Mouse (Mus musculus): ENCODE measurements at regions not wholly inside any gene's neighbourhood (a gene's known extent, or its start where the extent isn't known, plus 50 kb on each side); places are given as distances from the start of the nearest gene placed in this dataset.
A peak's percentile ranks its signal among the peaks of the same experiment; 100 is the strongest.

DNA sequence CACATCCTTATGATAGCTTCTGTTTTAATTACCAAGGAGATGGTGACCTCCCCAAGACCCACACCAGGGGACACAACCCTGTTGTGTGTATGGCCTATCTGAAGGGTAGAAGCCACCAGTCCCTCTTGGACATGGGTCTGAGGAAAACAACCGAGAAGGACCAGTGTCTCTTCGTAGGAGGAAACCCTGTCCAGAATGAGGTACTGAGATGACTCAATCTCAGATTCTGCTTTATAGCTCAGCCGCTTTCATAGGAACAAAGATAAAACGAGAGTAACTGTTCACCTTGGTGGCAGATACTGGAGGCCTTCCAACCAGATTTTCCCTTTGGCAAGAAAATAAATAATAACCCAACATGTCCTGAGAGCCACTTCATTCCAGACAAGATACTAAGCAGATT lies 100.7 kb downstream of the Lmo4 start:
- no peak for TF ChIP-seq CTCF (IDR thresholded peaks at IDR 0.05; ENCODE audit: borderline replicate concordance, control insufficient read depth, extremely low read depth, insufficient read depth, low read length, poor library complexity)
- no peak for TF ChIP-seq POLR2A (IDR thresholded peaks at IDR 0.05; ENCODE audit: control insufficient read depth, extremely low read depth, insufficient read depth, low read length, poor library complexity)
- no peak for DNase-seq
- Histone ChIP-seq H3K36me3 (ENCODE audit: control insufficient read depth, insufficient read depth, low read length) (no peaks in the 10 kb centered on the region), H3K4me1 (replicated peaks; ENCODE audit: control insufficient read depth, insufficient read depth, low read length) (no peaks in the 10 kb centered on the region), H3K27me3 (ENCODE audit: control insufficient read depth, insufficient read depth, low read length) (no peaks in the 10 kb centered on the region), H3K27ac (ENCODE audit: control insufficient read depth, insufficient read depth, low read length) (no peak overlapping the region), H3K4me3 (ENCODE audit: control insufficient read depth, insufficient read depth, low read length) (no peak overlapping the region)
- WGBS = 90% methylated on average over 4 of the region's 4 CpGs

DNA sequence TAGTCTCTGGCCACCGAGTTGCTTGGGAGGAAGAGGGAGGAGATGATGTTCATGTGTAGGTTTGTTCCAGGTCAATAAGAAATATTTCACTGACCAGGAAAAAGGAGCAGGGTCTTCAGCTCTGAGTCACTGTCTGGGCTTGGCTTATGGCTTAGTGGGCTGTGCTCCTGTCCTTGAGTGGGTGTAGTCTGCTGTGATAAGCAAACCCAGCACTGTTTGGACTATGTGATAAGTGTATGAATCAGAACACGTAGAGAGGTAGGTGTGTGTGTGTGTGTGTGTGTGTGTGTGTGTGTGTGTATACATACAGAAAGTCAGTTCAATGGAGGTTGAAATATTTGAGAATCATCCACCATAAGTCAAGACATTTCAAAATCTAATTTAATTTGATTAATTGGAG lies 105.6 kb downstream of the Lmo4 start:
- WGBS = 87% methylated on average over 2 of the region's 2 CpGs
- DNase-seq = no peak
- Histone ChIP-seq H3K27me3 (ENCODE audit: control insufficient read depth, insufficient read depth, low read length) (no peaks in the 10 kb centered on the region), H3K36me3 (ENCODE audit: control insufficient read depth, insufficient read depth, low read length) (no peaks in the 10 kb centered on the region), H3K4me1 (replicated peaks; ENCODE audit: control insufficient read depth, insufficient read depth, low read length) (no peaks in the 10 kb centered on the region), H3K4me3 (ENCODE audit: control insufficient read depth, insufficient read depth, low read length) (no peak overlapping the region), H3K27ac (ENCODE audit: control insufficient read depth, insufficient read depth, low read length) (no peak overlapping the region)
- TF ChIP-seq CTCF (IDR thresholded peaks at IDR 0.05; ENCODE audit: borderline replicate concordance, control insufficient read depth, extremely low read depth, insufficient read depth, low read length, poor library complexity) (no peak), POLR2A (IDR thresholded peaks at IDR 0.05; ENCODE audit: control insufficient read depth, extremely low read depth, insufficient read depth, low read length, poor library complexity) (no peak)

DNA sequence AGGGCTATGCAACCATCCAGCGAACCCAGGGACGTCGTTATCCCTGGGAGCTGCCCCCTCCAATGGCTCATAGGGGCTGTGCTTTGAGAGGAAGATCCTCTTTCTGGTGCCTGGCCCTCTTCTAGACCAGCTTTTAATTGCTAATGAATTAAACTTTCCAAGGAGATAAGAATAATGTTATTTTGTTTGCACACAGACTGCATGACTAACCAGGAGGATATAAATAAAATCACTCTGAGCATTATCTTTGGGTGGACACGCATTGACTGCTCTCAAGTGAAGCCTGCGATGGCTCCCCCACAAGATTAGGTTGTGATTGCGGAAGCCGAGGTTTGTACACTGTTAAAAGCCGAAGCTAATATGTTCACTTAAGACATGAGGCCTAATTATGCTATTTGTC lies 106.3 kb downstream of the Lmo4 start:
- Histone ChIP-seq H3K4me3 (ENCODE audit: control insufficient read depth, insufficient read depth, low read length) (no peak overlapping the region), H3K27me3 (ENCODE audit: control insufficient read depth, insufficient read depth, low read length) (no peaks in the 10 kb centered on the region), H3K27ac (ENCODE audit: control insufficient read depth, insufficient read depth, low read length) (no peak overlapping the region), H3K36me3 (ENCODE audit: control insufficient read depth, insufficient read depth, low read length) (no peaks in the 10 kb centered on the region), H3K4me1 (replicated peaks; ENCODE audit: control insufficient read depth, insufficient read depth, low read length) (no peaks in the 10 kb centered on the region)
- WGBS = 88% methylated on average over 8 of the region's 8 CpGs
- no peak for DNase-seq
- no peak for TF ChIP-seq CTCF (IDR thresholded peaks at IDR 0.05; ENCODE audit: borderline replicate concordance, control insufficient read depth, extremely low read depth, insufficient read depth, low read length, poor library complexity)
- no peak for TF ChIP-seq POLR2A (IDR thresholded peaks at IDR 0.05; ENCODE audit: control insufficient read depth, extremely low read depth, insufficient read depth, low read length, poor library complexity)

DNA sequence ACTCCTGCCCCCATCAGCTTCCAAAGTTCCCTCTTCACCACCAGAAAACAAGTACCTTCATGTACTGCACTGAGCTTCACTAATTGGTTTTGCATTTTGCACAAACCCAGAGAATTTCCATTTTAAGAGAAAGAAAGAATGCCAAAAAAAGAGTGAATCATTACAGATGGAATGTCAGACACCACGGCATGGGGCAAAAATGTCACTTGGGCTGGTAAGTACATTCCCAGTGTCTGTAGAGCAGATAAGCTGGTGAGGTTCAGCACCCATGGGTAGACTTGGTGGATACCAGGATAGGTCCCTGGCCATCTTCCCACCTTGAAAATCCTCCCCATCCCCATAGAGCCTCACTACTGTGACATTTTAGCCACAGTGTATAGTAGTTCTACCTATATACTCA lies 113.8 kb downstream of the Lmo4 start:
- H3K4me1 ChIP-seq (replicated peaks; ENCODE audit: control insufficient read depth, insufficient read depth, low read length) = 0 out of 2 replicates have a peak, but pooled peaks cover 3% of the 10 kb centered on the region
- WGBS = 100% methylated on average over 1 of the region's 1 CpGs
- TF ChIP-seq CTCF (IDR thresholded peaks at IDR 0.05; ENCODE audit: borderline replicate concordance, control insufficient read depth, extremely low read depth, insufficient read depth, low read length, poor library complexity) (no peak), POLR2A (IDR thresholded peaks at IDR 0.05; ENCODE audit: control insufficient read depth, extremely low read depth, insufficient read depth, low read length, poor library complexity) (no peak)
- H3K4me3 ChIP-seq (ENCODE audit: control insufficient read depth, insufficient read depth, low read length) = no peak overlapping the region
- no peaks in the 10 kb centered on the region for H3K36me3 ChIP-seq (ENCODE audit: control insufficient read depth, insufficient read depth, low read length)
- no peak overlapping the region for H3K27ac ChIP-seq (ENCODE audit: control insufficient read depth, insufficient read depth, low read length)
- no peak for DNase-seq
- no peaks in the 10 kb centered on the region for H3K27me3 ChIP-seq (ENCODE audit: control insufficient read depth, insufficient read depth, low read length)

DNA sequence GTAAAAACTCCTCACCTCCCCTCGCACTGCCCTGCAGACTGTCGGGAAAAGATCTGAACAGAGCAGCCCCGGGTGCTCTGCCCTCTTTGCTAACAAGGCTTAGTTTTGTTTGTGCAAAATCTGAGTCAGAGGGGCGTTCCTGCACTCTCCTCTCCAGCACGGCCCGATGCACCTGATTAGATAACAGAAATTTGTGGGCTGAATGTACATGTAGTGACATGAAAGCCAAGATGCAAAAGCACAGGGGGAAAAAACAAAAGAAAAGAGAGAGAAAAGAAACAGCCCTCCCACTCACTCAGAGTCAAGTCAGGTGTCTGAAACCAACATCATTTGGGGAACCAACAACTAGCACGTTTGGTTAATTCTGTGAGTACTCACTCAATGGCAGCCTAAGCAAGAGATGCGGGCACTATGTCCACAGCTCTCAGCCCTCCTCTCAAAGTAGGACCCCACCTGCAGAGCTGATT lies 115.2 kb downstream of the Lmo4 start:
- Histone ChIP-seq H3K27me3 (ENCODE audit: control insufficient read depth, insufficient read depth, low read length) (no peaks in the 10 kb centered on the region), H3K4me3 (ENCODE audit: control insufficient read depth, insufficient read depth, low read length) (no peak overlapping the region), H3K27ac (ENCODE audit: control insufficient read depth, insufficient read depth, low read length) (no peak overlapping the region), H3K4me1 (replicated peaks; ENCODE audit: control insufficient read depth, insufficient read depth, low read length) (0 out of 2 replicates have a peak, but pooled peaks cover 3% of the 10 kb centered on the region), H3K36me3 (ENCODE audit: control insufficient read depth, insufficient read depth, low read length) (no peaks in the 10 kb centered on the region)
- no peak for TF ChIP-seq POLR2A (IDR thresholded peaks at IDR 0.05; ENCODE audit: control insufficient read depth, extremely low read depth, insufficient read depth, low read length, poor library complexity)
- 73% methylated on average over 8 of the region's 8 CpGs for WGBS
- peak; percentile 6 for DNase-seq

DNA sequence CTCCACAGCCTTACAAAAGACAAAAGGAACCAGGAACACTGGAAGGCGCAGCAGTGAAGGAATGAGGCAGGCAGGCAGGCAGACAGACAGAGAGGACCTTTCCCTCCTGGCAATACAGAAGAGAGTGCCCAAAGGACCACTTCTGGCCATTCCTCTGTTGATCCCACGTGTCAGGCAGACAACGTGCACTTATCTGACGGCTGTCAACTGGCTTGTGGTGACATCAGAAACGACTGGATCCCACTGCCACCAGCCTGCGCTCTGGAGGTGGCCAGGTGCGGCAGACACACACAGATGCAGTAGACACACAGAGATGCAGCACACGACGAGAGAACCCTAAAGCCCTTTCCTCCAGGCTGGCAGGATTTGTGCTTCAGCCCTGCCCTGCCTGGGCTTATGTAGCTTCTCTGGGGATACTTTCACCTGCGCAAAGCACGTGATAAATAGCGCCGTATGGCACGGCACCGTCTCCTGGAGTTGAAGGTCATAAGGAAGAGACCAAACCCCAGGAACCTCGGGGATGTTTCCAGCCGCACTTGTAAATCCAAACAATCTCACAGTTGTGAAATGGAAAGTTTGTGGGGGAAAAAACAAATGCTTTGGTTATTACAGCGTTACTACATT lies 116.6 kb downstream of the Lmo4 start:
- H3K27me3 ChIP-seq (ENCODE audit: control insufficient read depth, insufficient read depth, low read length) = no peaks in the 10 kb centered on the region
- peak; percentile 6 for DNase-seq
- WGBS = 82% methylated on average over 18 of the region's 18 CpGs
- H3K4me3 ChIP-seq (ENCODE audit: control insufficient read depth, insufficient read depth, low read length) = no peak overlapping the region
- TF ChIP-seq CTCF (IDR thresholded peaks at IDR 0.05; ENCODE audit: borderline replicate concordance, control insufficient read depth, extremely low read depth, insufficient read depth, low read length, poor library complexity) = no peak
- TF ChIP-seq POLR2A (IDR thresholded peaks at IDR 0.05; ENCODE audit: control insufficient read depth, extremely low read depth, insufficient read depth, low read length, poor library complexity) = no peak
- H3K4me1 ChIP-seq (replicated peaks; ENCODE audit: control insufficient read depth, insufficient read depth, low read length) = 0 out of 2 replicates have a peak, but pooled peaks cover 3% of the 10 kb centered on the region
- no peaks in the 10 kb centered on the region for H3K36me3 ChIP-seq (ENCODE audit: control insufficient read depth, insufficient read depth, low read length)
- H3K27ac ChIP-seq (ENCODE audit: control insufficient read depth, insufficient read depth, low read length) = no peak overlapping the region

DNA sequence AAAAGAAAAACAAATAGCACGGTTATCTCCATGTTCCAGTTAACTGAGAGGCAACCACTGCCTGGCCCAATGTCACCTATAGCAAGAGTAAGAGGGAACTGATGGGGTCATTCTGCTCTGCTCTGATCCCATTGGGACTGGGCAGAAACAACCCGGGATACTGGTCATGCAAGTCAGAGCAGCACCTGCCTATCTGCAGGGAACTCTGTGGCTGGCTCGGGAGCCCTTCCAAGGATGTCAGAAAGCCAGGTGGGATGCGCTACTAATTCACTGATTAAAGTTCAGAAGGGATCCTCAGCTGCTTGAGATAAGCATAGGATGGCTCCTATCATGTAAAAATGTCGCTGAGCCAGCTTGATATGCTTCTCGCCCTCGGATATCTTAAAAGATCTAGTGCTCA lies 117.2 kb downstream of the Lmo4 start:
- no peaks in the 10 kb centered on the region for H3K27me3 ChIP-seq (ENCODE audit: control insufficient read depth, insufficient read depth, low read length)
- 84% methylated on average over 7 of the region's 7 CpGs for WGBS
- TF ChIP-seq CTCF (IDR thresholded peaks at IDR 0.05; ENCODE audit: borderline replicate concordance, control insufficient read depth, extremely low read depth, insufficient read depth, low read length, poor library complexity) (no peak), POLR2A (IDR thresholded peaks at IDR 0.05; ENCODE audit: control insufficient read depth, extremely low read depth, insufficient read depth, low read length, poor library complexity) (no peak)

More for the DNA sequence above, 117.2 kb downstream of the Lmo4 start:
- Histone ChIP-seq H3K36me3 (ENCODE audit: control insufficient read depth, insufficient read depth, low read length) (no peaks in the 10 kb centered on the region), H3K4me1 (replicated peaks; ENCODE audit: control insufficient read depth, insufficient read depth, low read length) (0 out of 2 replicates have a peak, but pooled peaks cover 3% of the 10 kb centered on the region), H3K4me3 (ENCODE audit: control insufficient read depth, insufficient read depth, low read length) (no peak overlapping the region), H3K27ac (ENCODE audit: control insufficient read depth, insufficient read depth, low read length) (no peak overlapping the region)
- DNase-seq = no peak

Measured in thymus, adult 2 months (tissue).